Mouse (Mus musculus) bone marrow, adult 2 months (tissue): Measurements from ENCODE around the gene Tuba1a. TPM values are rescaled to one million over a fixed set of nuclear protein-coding genes. Genes with fewer than 3 reads are reported as not detected.
"Not testable (repeated sequence)": the region's sequence is repeated elsewhere in the genome, so short reads cannot be mapped to it uniquely, and the experiment has no call there.

Experiments used
- H3K27ac ChIP-seq: fragments of 200-500 bp; 2 replicates; pipeline ENCODE4 v1.5.1; 2012; ENCODE audit warnings: low read depth, mild to moderate bottlenecking, control low read depth, inconsistent platforms, low read length; ENCODE audit not compliant: control insufficient read depth, poor library complexity, insufficient read depth
- H3K4me1 ChIP-seq: fragments of 200-500 bp; 2 replicates; pipeline ENCODE4 v1.6.1; 2011; ENCODE audit warnings: low read length; ENCODE audit not compliant: control insufficient read depth, insufficient read depth
- H3K4me3 ChIP-seq: fragments of 200-500 bp; replicated peaks from 2 replicates; pipeline ENCODE3; 2011; ENCODE audit warnings: mild to moderate bottlenecking, low read depth, low read length, control low read depth; ENCODE audit not compliant: control insufficient read depth
- CTCF ChIP-seq: fragments of 200-500 bp; IDR thresholded peaks from 2 replicates; pipeline ENCODE4 v1.5.1; 2011; ENCODE audit warnings: low read length, control low read depth; ENCODE audit not compliant: control insufficient read depth, insufficient read depth
- POLR2A ChIP-seq: fragments of 200-500 bp; IDR thresholded peaks from 2 replicates; pipeline ENCODE4 v1.6.1; 2011; ENCODE audit warnings: low read depth, mild to moderate bottlenecking, control low read depth, low read length, borderline replicate concordance; ENCODE audit not compliant: control insufficient read depth
- WGBS: fragments of 180-500 bp; shearing (Covaris S2); methylation state at CpG from one replicate; pipeline ENCODE4 v1.1.7; 2018; 5-methylcytosine and 5-hydroxymethylcytosine counted together
- polyA plus RNA-seq: library from polyadenylated mRNA; stranded (reverse); fragments of >200 nt; gene quantifications from 2 replicates; pipeline ENCODE4 v1.2.4, GENCODE M21; 2011; ENCODE audit warnings: low replicate concordance; ENCODE audit not compliant: missing spikeins, insufficient read depth, insufficient read length

Tuba1a gene
- polyA plus RNA-seq, 1 experiment = 97.6 TPM

DNA sequence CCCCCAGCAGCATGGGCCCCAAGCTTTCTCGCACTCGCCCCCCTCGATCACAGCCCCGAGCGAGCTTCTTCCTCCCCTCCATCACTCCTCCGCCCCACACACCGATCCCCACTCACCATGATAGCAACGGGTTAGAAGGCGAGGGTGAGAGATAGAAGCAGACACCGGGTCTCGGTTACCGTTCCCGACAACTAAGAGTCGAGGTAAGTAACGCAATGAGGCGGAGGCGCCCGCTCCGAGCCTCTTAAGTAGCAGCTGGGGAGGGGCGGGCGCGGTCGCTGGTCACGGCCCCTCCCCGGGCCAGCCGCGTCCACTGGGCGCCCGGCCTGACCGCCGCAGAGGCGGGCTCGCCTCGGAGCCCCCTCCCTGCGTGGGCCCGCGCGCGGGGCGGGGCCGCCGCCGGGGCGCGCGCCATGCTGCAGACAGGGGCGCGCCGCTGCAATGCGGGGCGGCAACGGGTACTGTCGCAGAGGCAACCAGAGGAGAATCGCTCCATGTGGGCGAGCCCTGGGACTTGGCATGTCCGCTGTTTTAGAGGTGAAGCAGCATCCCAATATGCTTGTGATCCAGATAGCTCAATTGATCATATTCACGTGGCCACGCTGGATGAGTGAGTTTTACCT, 19.2 kb downstream of the Tuba1a start, which contains the start of gene Tuba1b:
Gene Tuba1b, minus strand, starts transcription at position 349 of the 623 bp plus-strand sequence.
- TF ChIP-seq POLR2A (peak; percentile 84), CTCF (no peak)
- peak within 1 kb of the TSS; percentile 97 for H3K4me3 ChIP-seq
- no peaks in the 10 kb centered on the region; the same call in 1 of the 2 replicates for H3K4me1 ChIP-seq
- WGBS = under 1% methylated on average over 58 of the region's 58 CpGs
- H3K27ac ChIP-seq = peak within 1 kb of the TSS; percentile 86

DNA sequence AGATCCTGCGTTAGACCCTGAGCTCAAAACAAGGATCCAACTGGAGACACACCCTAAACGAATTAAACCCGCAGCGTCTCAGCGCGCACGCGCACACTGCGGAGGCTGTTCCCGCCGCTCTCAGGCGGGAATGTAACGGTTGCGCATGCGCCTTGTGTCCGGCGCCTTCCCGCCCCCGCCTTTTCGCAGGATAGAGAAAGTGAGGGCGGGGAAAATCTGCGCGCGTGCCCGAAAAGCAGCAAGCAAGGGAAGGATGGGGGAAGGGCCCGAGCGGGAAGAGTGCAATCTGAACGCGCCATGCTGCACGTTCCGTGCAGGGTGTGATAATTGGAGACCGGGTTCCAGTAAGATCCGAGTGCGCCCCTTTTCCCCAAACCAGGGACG, 19.7 kb downstream of the Tuba1a start:
- Histone ChIP-seq H3K4me1 (no peaks in the 10 kb centered on the region; the same call in 1 of the 2 replicates), H3K4me3 (peak overlapping the region; percentile 97), H3K27ac (peak overlapping the region; percentile 86)
- no peak for TF ChIP-seq CTCF
- no peak; the same call in 1 of the 2 replicates for TF ChIP-seq POLR2A
- under 1% methylated on average over 35 of the region's 35 CpGs for WGBS

DNA sequence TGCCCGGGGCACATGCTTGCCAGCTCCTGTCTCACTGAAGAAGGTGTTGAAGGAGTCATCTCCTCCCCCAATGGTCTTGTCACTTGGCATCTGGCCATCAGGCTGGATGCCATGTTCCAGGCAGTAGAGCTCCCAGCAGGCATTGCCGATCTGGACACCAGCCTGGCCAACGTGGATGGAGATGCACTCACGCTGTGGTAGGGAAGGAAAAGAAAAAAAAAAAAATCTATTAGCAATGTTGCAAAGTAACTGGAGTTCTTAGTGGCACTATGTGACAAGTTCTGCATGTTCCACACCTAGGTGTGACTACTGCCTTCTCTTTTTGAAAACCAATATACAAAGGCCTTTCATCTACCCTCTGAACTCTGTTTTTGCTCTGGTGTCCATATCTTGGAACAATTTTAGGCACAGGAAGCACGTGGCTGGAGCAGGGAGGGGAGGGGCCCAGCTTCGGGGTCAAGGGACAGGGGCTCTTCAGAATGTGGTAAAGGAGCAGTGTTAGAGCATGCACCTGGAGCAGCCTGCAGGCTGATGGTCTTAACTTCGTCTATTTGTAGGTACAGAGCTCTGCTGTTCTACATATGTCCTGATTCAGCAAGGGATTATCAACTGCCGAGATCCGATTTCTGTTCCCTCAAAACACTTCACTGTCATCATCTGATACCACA, 20.4 kb downstream of the Tuba1a start:
- WGBS = 4% methylated on average over 8 of the region's 9 CpGs
- Histone ChIP-seq H3K27ac (peak overlapping the region; percentile 86; the same call in 1 of the 2 replicates), H3K4me3 (peak overlapping the region; percentile 97)
- H3K4me1 ChIP-seq = not testable (repeated sequence)

DNA sequence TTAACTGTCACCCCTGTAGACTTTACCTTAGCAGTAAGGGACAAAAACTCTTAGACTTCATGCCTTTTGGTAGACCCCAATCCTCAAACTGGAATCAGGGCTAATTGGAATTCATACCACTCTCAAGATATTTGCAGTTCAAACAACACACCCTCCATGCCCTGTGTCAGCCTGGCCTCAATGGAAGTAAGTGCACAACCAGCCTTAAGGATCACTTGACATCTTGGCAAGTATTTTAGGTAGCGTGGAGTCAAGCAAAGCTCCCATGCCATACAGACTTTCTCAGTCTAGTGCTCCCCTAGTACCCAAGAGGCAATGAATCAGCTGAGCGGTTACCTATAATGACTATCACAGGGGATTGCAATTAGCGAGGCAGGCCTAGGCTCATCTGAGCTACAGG, 22.5 kb downstream of the Tuba1a start:
- WGBS = 84% methylated on average over 3 of the region's 3 CpGs
- no peak for TF ChIP-seq CTCF
- no peak for TF ChIP-seq POLR2A
- H3K4me3 ChIP-seq = no peak overlapping the region
- H3K4me1 ChIP-seq = peaks cover 2% of the 10 kb centered on the region
- no peak overlapping the region for H3K27ac ChIP-seq

- Histone ChIP-seq H3K27ac (no peak overlapping the region), H3K4me1 (peaks cover 2% of the 10 kb centered on the region), H3K4me3 (no peak overlapping the region)
- 60% methylated on average over 8 of the region's 8 CpGs for WGBS
- no peak for TF ChIP-seq CTCF
- TF ChIP-seq POLR2A = no peak
Measured at GRCm38 (mm10) chr15:98930017-98930734, 23.3 kb downstream of the Tuba1a start.

DNA sequence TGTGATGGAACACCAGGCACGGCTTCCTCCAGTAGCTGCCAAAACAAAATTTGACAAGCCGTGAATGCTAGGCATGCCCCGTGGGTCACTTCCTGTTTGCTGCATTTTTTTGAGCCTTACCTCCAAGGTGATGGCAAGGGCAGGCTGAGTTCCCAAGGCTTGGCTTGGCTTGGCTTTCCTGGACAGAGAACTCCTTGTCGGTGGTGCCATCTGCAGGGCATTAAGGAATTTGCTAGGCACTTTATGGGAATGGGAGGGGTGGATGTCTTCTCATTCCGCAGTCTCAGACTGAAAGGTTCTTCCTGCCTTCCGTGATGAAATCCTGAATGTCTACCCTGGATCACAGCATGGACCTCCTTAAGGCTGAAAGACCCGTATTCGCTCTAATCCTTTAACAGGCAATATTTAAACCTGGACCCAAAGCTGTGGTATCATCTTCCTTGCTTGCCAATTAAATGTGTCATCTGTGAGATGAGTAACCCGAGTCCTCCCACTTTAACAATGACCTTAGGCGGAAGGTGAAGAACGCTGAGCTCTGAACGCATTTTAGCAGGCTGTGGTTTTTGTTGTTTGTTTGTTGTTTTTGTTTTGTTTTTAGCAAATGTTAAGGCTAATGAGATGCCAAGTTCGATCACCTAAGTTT, 24.8 kb downstream of the Tuba1a start:
- H3K4me1 ChIP-seq = peaks cover 2% of the 10 kb centered on the region
- H3K27ac ChIP-seq = no peak overlapping the region
- no peak overlapping the region for H3K4me3 ChIP-seq
- WGBS = 27% methylated on average over 13 of the region's 13 CpGs
- TF ChIP-seq CTCF (peak; percentile 54; the same call in 1 of the 2 replicates), POLR2A (no peak)

GRCm38 (mm10) chr15:98927566-98927965, 25.9 kb downstream of the Tuba1a start:
- TF ChIP-seq POLR2A (no peak), CTCF (no peak)
- no peak overlapping the region for H3K27ac ChIP-seq
- WGBS = 24% methylated on average over 5 of the region's 5 CpGs

DNA sequence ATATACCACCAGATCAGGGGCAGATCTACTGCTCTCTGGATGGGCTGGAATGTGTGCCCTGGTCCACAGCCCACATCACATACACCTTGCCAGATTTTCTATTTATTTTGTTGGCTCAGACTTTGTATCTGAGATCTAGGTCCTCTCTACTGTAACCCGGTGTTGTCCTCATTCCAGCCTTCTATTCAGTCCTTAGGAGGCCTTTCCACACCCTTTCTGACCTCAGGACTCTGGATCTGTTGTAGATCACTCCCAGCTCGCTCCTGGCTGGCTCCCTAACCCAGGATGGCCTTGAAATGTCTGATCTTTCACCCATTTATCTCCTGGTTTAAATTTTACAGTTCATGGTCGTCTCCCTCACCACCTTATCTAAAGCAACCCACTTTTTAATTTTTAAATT, 28.8 kb downstream of the Tuba1a start:
- Histone ChIP-seq H3K4me1 (peaks cover 2% of the 10 kb centered on the region), H3K4me3 (no peak overlapping the region), H3K27ac (no peak overlapping the region)
- WGBS = 81% methylated on average over 3 of the region's 3 CpGs
- TF ChIP-seq POLR2A (no peak), CTCF (no peak)

More at GRCm38 (mm10) chr15:98927566-98927965, 25.9 kb downstream of the Tuba1a start:
- H3K4me1 ChIP-seq = peaks cover 2% of the 10 kb centered on the region
- peak overlapping the region; percentile 28 for H3K4me3 ChIP-seq
